Mouse (Mus musculus): ENCODE measurements around the gene Fbxw22. TPM values are rescaled to one million over a fixed set of nuclear protein-coding genes. Genes with fewer than 3 reads are reported as not detected.
"Not testable (repeated sequence)": the region's sequence is repeated elsewhere in the genome, so short reads cannot be mapped to it uniquely, and the experiment has no call there.

Gene Fbxw22
- not detected in 2 replicates for polyA plus RNA-seq (2015; fragmentation: Nextera tagmentation; extraction: Ambion mirVana)

DNA sequence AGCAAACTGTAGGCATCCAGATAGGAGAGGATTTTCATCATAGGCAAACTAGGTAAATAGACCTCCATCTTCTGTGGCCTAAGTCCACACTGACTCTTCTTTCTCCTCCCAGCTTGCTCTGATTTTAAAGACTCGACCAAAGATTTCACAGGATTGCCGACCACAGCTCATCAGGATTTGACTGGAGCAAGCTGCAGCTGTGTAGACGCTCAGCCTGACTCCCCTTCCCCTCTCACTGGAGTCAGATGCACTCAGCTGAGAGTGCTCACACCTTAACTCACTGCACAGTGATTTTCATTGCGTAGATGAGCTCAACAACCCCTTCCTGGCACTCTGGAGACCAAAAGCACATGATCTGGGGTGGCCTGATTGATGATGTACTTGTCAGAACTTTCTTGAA lies at the start of gene Fbxw22:
Gene Fbxw22 (minus strand): TSS at position 101 of the 400 bp plus-strand sequence.
- not testable (repeated sequence) for H3K4me1 ChIP-seq (replicated peaks); H3K27ac ChIP-seq; H3K4me2 ChIP-seq; H3K9ac ChIP-seq; ATAC-seq (ENCODE audit: low FRiP score); H3K36me3 ChIP-seq; H3K9me3 ChIP-seq; H3K27me3 ChIP-seq; H3K4me3 ChIP-seq
- 89% methylated on average over 4 of the region's 4 CpGs for WGBS

DNA sequence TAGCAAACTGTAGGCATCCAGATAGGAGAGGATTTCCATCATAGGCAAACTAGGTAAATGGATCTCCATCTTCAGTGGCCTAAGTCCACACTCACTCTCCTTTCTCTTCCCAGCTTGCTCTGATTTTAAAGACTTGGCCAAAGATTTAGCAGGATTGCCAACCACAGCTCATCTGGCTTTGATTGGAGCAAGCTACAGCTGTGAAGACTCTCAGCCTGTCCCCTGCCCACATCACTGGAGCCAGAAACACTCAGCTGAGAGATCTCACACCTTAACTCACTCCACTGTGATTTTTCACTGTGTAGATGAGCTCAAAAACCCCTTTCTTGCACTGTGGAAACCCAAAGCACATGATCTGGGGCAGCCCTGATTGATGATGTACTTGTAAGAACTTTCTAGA lies 44.9 kb upstream of the Fbxw22 start, which contains the start of gene Fbxw16:
Gene Fbxw16 (minus strand): TSS at position 101 of the 400 bp plus-strand sequence.
- H3K36me3 ChIP-seq, result no peaks in the 10 kb centered on the region
- no peak within 1 kb of the TSS for H3K4me2 ChIP-seq
- no peak within 1 kb of the TSS for H3K4me3 ChIP-seq
- H3K9ac ChIP-seq, result no peak within 1 kb of the TSS
- no peak within 1 kb of the TSS for H3K27ac ChIP-seq
- no peaks in the 10 kb centered on the region for H3K27me3 ChIP-seq
- H3K4me1 ChIP-seq (replicated peaks), result no peaks in the 10 kb centered on the region
- H3K9me3 ChIP-seq, result no peaks in the 10 kb centered on the region; the same call in 1 of the 2 replicates
- no peak for ATAC-seq (ENCODE audit: low FRiP score)

GRCm38 (mm10) chr9:109432956-109433355 lies 28.9 kb upstream of the Fbxw22 start:
- no peak overlapping the region for H3K27ac ChIP-seq
- 85% methylated on average over 1 of the region's 1 CpGs for WGBS
- no peak overlapping the region for H3K4me3 ChIP-seq
- no peaks in the 10 kb centered on the region for H3K4me1 ChIP-seq (replicated peaks)
- no peak overlapping the region for H3K9ac ChIP-seq
- no peaks in the 10 kb centered on the region for H3K27me3 ChIP-seq
- no peaks in the 10 kb centered on the region for H3K9me3 ChIP-seq
- no peaks in the 10 kb centered on the region for H3K36me3 ChIP-seq
- no peak for ATAC-seq (ENCODE audit: low FRiP score)
- no peak overlapping the region for H3K4me2 ChIP-seq

DNA sequence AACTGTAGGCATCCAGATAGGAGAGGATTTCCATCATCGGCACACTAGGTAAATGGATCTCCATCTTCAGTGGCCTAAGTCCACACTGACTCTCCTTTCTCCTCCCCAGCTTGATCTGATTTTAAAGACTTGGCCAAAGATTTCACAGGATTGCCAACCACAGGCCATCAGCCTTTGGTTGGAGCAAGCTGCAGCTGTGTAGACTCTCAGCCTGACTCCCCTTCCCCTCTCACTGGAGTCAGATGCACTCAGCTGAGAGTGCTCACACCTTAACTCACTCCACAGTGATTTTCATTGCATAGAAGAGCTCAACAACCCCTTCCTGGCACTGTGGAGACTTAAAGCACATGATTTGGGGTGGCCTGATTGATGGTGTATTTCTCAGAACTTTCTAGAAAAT lies 64.5 kb downstream of the Fbxw22 start, which contains the start of gene Fbxw28:
Gene Fbxw28 (minus strand): TSS at position 101 of the 400 bp plus-strand sequence.
- H3K27ac ChIP-seq; H3K9ac ChIP-seq; H3K4me3 ChIP-seq; ATAC-seq (ENCODE audit: low FRiP score); H3K9me3 ChIP-seq; H3K4me2 ChIP-seq; H3K4me1 ChIP-seq (replicated peaks); H3K27me3 ChIP-seq; H3K36me3 ChIP-seq: not testable (repeated sequence)
- WGBS, result 100% methylated on average over 1 of the region's 1 CpGs

Other genes starting within 250 kb of the Fbxw22 start
- gene Fbxw21, start 242.3 kb downstream of the Fbxw22 start, polyA plus RNA-seq (2015; fragmentation: Nextera tagmentation; extraction: Ambion mirVana), result not detected in 2 replicates
- gene Fbxw13, start 208.3 kb downstream of the Fbxw22 start, polyA plus RNA-seq (2015; fragmentation: Nextera tagmentation; extraction: Ambion mirVana), result not detected in 2 replicates
- gene Fbxw20, start 169.5 kb downstream of the Fbxw22 start, polyA plus RNA-seq (2015; fragmentation: Nextera tagmentation; extraction: Ambion mirVana), result not detected in 2 replicates
- not detected in 2 replicates for gene Fbxw14, start 116.6 kb downstream of the Fbxw22 start, polyA plus RNA-seq (2015; fragmentation: Nextera tagmentation; extraction: Ambion mirVana)
- gene Fbxw28, start 64.6 kb downstream of the Fbxw22 start, polyA plus RNA-seq (2015; fragmentation: Nextera tagmentation; extraction: Ambion mirVana), result not detected in 2 replicates
- not detected in 2 replicates for gene Fbxw16, start 44.8 kb upstream of the Fbxw22 start, polyA plus RNA-seq (2015; fragmentation: Nextera tagmentation; extraction: Ambion mirVana)
- gene Fbxw19, start 91.6 kb upstream of the Fbxw22 start, polyA plus RNA-seq (2015; fragmentation: Nextera tagmentation; extraction: Ambion mirVana), result not detected in 2 replicates
- not detected in 2 replicates for gene Fbxw15, start 164.0 kb upstream of the Fbxw22 start, polyA plus RNA-seq (2015; fragmentation: Nextera tagmentation; extraction: Ambion mirVana)
- gene Fbxw24, start 221.8 kb upstream of the Fbxw22 start, polyA plus RNA-seq (2015; fragmentation: Nextera tagmentation; extraction: Ambion mirVana), result not detected in 2 replicates

Data from hindbrain, embryonic 13.5 days (tissue).